Mouse (Mus musculus) MEL (cell line): Measurements from ENCODE around the gene Rdh13. TPM values are rescaled to one million over a fixed set of nuclear protein-coding genes. Genes with fewer than 3 reads are reported as not detected.
A peak's percentile ranks its signal among the peaks of the same experiment; 100 is the strongest.

Experiments used
- DNase-seq: peaks from one replicate; pipeline ENCODE4 v3.0.0; 2011; ENCODE audit warnings: low read depth, low spot score
- H3K27ac ChIP-seq: 2 replicates; pipeline ENCODE4 v1.5.1; 2012; ENCODE audit warnings: low read depth, mild to moderate bottlenecking, control low read depth, low read length, moderate library complexity; ENCODE audit not compliant: control insufficient read depth
- H3K27me3 ChIP-seq, 2 experiments: fragments of 150-350 bp in 1 of 2; sonication (generic) in 1 of 2; 2 replicates each; pipeline ENCODE4 v1.6.1; 2012; ENCODE audit warnings: low read length in 2 of 2, mild to moderate bottlenecking in 2 of 2, improper control_type of control experiment in 1 of 2, moderate library complexity in 1 of 2; ENCODE audit not compliant: insufficient read depth in 2 of 2, control insufficient read depth in 1 of 2
- H3K36me3 ChIP-seq, 2 experiments: 2 replicates each; pipeline ENCODE4 v1.6.1; 2012 to 2014; ENCODE audit warnings: low read length in 2 of 2, improper control_type of control experiment in 1 of 2, inconsistent platforms in 1 of 2, mild to moderate bottlenecking in 1 of 2; ENCODE audit not compliant: insufficient read depth in 2 of 2, control insufficient read depth in 1 of 2
- H3K4me1 ChIP-seq, 2 experiments: fragments of 150-350 bp in 1 of 2; sonication (generic) in 1 of 2; 2 replicates each; pipeline ENCODE4 v1.6.1; 2012; ENCODE audit warnings: low read length in 2 of 2, improper control_type of control experiment in 1 of 2, mild to moderate bottlenecking in 1 of 2; ENCODE audit not compliant: insufficient read depth in 2 of 2, control insufficient read depth in 1 of 2
- H3K4me3 ChIP-seq, 2 experiments: fragments of 150-350 bp in 1 of 2; sonication (generic) in 1 of 2; 2 replicates each; pipeline ENCODE4 v1.5.1; 2012; ENCODE audit warnings: low read depth in 2 of 2, low read length in 2 of 2, mild to moderate bottlenecking in 2 of 2, moderate library complexity in 2 of 2, control low read depth in 1 of 2, improper control_type of control experiment in 1 of 2; ENCODE audit not compliant: control insufficient read depth in 1 of 2, insufficient read depth in 1 of 2
- H3K79me2 ChIP-seq: 2 replicates; pipeline ENCODE4 v1.6.1; 2012; ENCODE audit warnings: mild to moderate bottlenecking, low read length, moderate library complexity; ENCODE audit not compliant: control insufficient read depth, poor library complexity, insufficient read depth
- H3K9ac ChIP-seq: 2 replicates; pipeline ENCODE4 v1.6.1; 2012; ENCODE audit warnings: low read depth, mild to moderate bottlenecking, control low read depth, low read length, moderate library complexity; ENCODE audit not compliant: control insufficient read depth, poor library complexity, severe bottlenecking
- H3K9me3 ChIP-seq: fragments of 150-350 bp; sonication (generic); replicated peaks from 2 replicates; pipeline ENCODE4 v1.6.1; 2012; ENCODE audit warnings: mild to moderate bottlenecking, low read length, improper control_type of control experiment, moderate library complexity; ENCODE audit not compliant: insufficient read depth
- BHLHE40 ChIP-seq: IDR thresholded peaks from 2 replicates; pipeline ENCODE4 v1.6.1; 2012; ENCODE audit warnings: low read depth, mild to moderate bottlenecking, inconsistent platforms, low read length, improper control_type of control experiment, borderline replicate concordance
- CHD1 ChIP-seq: IDR thresholded peaks from 2 replicates; pipeline ENCODE4 v1.6.1; 2012; ENCODE audit warnings: low read depth, mild to moderate bottlenecking, inconsistent platforms, low read length, improper control_type of control experiment
- CHD2 ChIP-seq: IDR thresholded peaks from 2 replicates; pipeline ENCODE4 v1.6.1; 2011; ENCODE audit warnings: low read length, improper control_type of control experiment
- ELF1 ChIP-seq: IDR thresholded peaks from 2 replicates; pipeline ENCODE4 v1.6.1; 2014; ENCODE audit warnings: low read depth, mild to moderate bottlenecking, inconsistent platforms, low read length, improper control_type of control experiment, moderate library complexity
- GABPA ChIP-seq: IDR thresholded peaks from 2 replicates; pipeline ENCODE4 v1.6.1; 2012; ENCODE audit warnings: low read depth, mild to moderate bottlenecking, inconsistent platforms, low read length, improper control_type of control experiment, moderate library complexity
- GATA1 ChIP-seq: IDR thresholded peaks from 2 replicates; pipeline ENCODE4 v1.6.1; 2011; ENCODE audit warnings: low read depth, low read length, improper control_type of control experiment
- HCFC1 ChIP-seq: IDR thresholded peaks from 2 replicates; pipeline ENCODE4 v1.6.1; 2012; ENCODE audit warnings: low read depth, mild to moderate bottlenecking, inconsistent platforms, low read length, improper control_type of control experiment, moderate library complexity
- JUND ChIP-seq: IDR thresholded peaks from 2 replicates; pipeline ENCODE4 v1.6.1; 2011; ENCODE audit warnings: low read depth, mild to moderate bottlenecking, improper control_type of control experiment, low read length
- KAT2A ChIP-seq: conservative IDR thresholded peaks from 2 replicates; pipeline ENCODE4 v1.6.1; 2012; ENCODE audit warnings: low read depth, low read length, improper control_type of control experiment, inconsistent platforms
- MAZ ChIP-seq: IDR thresholded peaks from 2 replicates; pipeline ENCODE4 v1.6.1; 2012; ENCODE audit warnings: low read depth, mild to moderate bottlenecking, inconsistent platforms, low read length, improper control_type of control experiment
- MXI1 ChIP-seq: IDR thresholded peaks from 2 replicates; pipeline ENCODE4 v1.6.1; 2011; ENCODE audit warnings: mild to moderate bottlenecking, low read depth, low read length, improper control_type of control experiment
- MYB ChIP-seq: IDR thresholded peaks from 2 replicates; pipeline ENCODE4 v1.6.1; 2011; ENCODE audit warnings: mild to moderate bottlenecking, low read depth, low read length, improper control_type of control experiment
- MYC ChIP-seq: IDR thresholded peaks from 2 replicates; pipeline ENCODE4 v1.6.1; 2011; ENCODE audit warnings: low read depth, mild to moderate bottlenecking, low read length, improper control_type of control experiment, moderate library complexity
- NELFE ChIP-seq: IDR thresholded peaks from 2 replicates; pipeline ENCODE4 v1.6.1; 2011; ENCODE audit warnings: low read depth, low read length, improper control_type of control experiment
- NRF1 ChIP-seq: IDR thresholded peaks from 2 replicates; pipeline ENCODE4 v1.6.1; 2014; ENCODE audit warnings: low read depth, mild to moderate bottlenecking, inconsistent platforms, low read length, improper control_type of control experiment, moderate library complexity; ENCODE audit not compliant: poor library complexity, insufficient read depth, severe bottlenecking
- POLR2AphosphoS2 ChIP-seq: IDR thresholded peaks from 2 replicates; pipeline ENCODE4 v1.6.1; 2011; ENCODE audit warnings: low read length, improper control_type of control experiment
- POLR2AphosphoS5 ChIP-seq: IDR thresholded peaks from 2 replicates; pipeline ENCODE4 v1.6.1; 2012; ENCODE audit warnings: low read depth, borderline replicate concordance, mild to moderate bottlenecking, inconsistent platforms, low read length, moderate library complexity, mixed read lengths
- RAD21 ChIP-seq: IDR thresholded peaks from 2 replicates; pipeline ENCODE4 v1.6.1; 2011; ENCODE audit warnings: mild to moderate bottlenecking, low read depth, low read length, improper control_type of control experiment
- RCOR1 ChIP-seq: IDR thresholded peaks from 2 replicates; pipeline ENCODE4 v1.6.1; 2012; ENCODE audit warnings: low read depth, mild to moderate bottlenecking, inconsistent platforms, low read length, improper control_type of control experiment
- SIN3A ChIP-seq: IDR thresholded peaks from 2 replicates; pipeline ENCODE4 v1.6.1; 2012; ENCODE audit warnings: low read length, improper control_type of control experiment, inconsistent platforms
- SMC3 ChIP-seq: IDR thresholded peaks from 2 replicates; pipeline ENCODE4 v1.6.1; 2011; ENCODE audit warnings: low read depth, low read length, improper control_type of control experiment
- TAL1 ChIP-seq: IDR thresholded peaks from 2 replicates; pipeline ENCODE4 v1.6.1; 2012; ENCODE audit warnings: mild to moderate bottlenecking, inconsistent platforms, low read length, moderate library complexity, mixed read lengths
- TBP ChIP-seq: IDR thresholded peaks from 2 replicates; pipeline ENCODE4 v1.8.0; 2011; ENCODE audit warnings: low read depth, low read length, improper control_type of control experiment
- TCF12 ChIP-seq: IDR thresholded peaks from 2 replicates; pipeline ENCODE4 v1.6.1; 2014; ENCODE audit warnings: low read depth, mild to moderate bottlenecking, inconsistent platforms, low read length, improper control_type of control experiment, moderate library complexity
- USF1 ChIP-seq: IDR thresholded peaks from 2 replicates; pipeline ENCODE4 v1.6.1; 2014; ENCODE audit warnings: low read depth, mild to moderate bottlenecking, inconsistent platforms, low read length, improper control_type of control experiment, moderate library complexity
- USF2 ChIP-seq, 2 experiments: IDR thresholded peaks; 2 replicates each; pipeline ENCODE4 v1.6.1; 2011 to 2012; ENCODE audit warnings: improper control_type of control experiment in 2 of 2, low read length in 2 of 2, borderline replicate concordance in 1 of 2, inconsistent platforms in 1 of 2, low read depth in 1 of 2, mild to moderate bottlenecking in 1 of 2; ENCODE audit not compliant: insufficient read depth in 1 of 2
- ZC3H11A ChIP-seq: IDR thresholded peaks from 2 replicates; pipeline ENCODE4 v1.6.1; 2012; ENCODE audit warnings: low read depth, mild to moderate bottlenecking, inconsistent platforms, low read length, improper control_type of control experiment
- ZKSCAN1 ChIP-seq: IDR thresholded peaks from 2 replicates; pipeline ENCODE4 v1.6.1; 2012; ENCODE audit warnings: low read depth, mild to moderate bottlenecking, inconsistent platforms, low read length, improper control_type of control experiment, moderate library complexity
- ZMIZ1 ChIP-seq: IDR thresholded peaks from 2 replicates; pipeline ENCODE4 v1.6.1; 2012; ENCODE audit warnings: low read depth, mild to moderate bottlenecking, inconsistent platforms, low read length, improper control_type of control experiment, moderate library complexity
- ZNF384 ChIP-seq: IDR thresholded peaks from 2 replicates; pipeline ENCODE4 v1.6.1; 2012; ENCODE audit warnings: low read depth, mild to moderate bottlenecking, inconsistent platforms, low read length, improper control_type of control experiment
- polyA plus RNA-seq, 2 experiments: library from polyadenylated mRNA; stranded (reverse) in 1 of 2; unstranded in 1 of 2; fragments of >175 nt in 1 of 2; fragments of >200 nt in 1 of 2; gene quantifications; 2 replicates each; pipeline versions ENCODE4 v1.2.1 to v1.2.4; 2012; ENCODE audit warnings: low replicate concordance in 2 of 2, low read depth in 1 of 2; ENCODE audit not compliant: insufficient read length in 2 of 2, insufficient read depth in 1 of 2, missing spikeins in 1 of 2
- total RNA-seq: library from RNA; depleted of rRNA; stranded (reverse); fragments of 300-350 nt; gene quantifications from 2 replicates; pipeline ENCODE4 v1.2.3, GENCODE M21; 2012

Rdh13 gene
- total and polyA plus RNA-seq, 3 experiments: 24.0 to 46.4 TPM; not detected in 1

DNA sequence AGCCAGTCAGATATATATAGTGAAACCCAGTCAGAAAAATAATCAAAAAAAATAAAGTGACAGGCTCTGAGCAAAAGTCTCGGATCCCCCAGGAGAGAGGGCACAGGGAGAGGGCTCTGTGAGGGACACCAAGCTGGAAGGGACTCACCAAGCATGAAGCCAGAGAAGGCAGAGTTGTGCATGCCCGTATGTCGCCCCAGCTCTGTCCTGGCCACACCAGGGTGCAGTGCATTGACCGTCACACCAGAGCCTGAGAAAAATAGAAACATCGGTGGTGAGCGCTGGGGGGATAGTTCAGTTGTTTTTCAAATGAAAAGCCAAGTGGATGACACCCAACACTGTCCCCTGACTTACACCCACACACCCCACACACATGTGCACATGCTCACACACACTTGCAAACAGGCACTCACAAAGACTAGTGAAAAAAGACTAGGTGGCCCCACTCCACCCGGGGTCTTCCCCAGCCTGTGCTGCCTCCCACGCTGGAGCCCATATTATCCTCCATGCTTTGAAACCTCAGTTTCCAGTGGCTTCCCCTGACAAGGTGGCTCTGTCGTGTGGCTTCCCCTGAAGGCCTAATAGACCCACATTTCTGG, 15.1 kb downstream of the Rdh13 start:
- H3K27ac ChIP-seq: no peak overlapping the region
- H3K9me3 ChIP-seq: no peaks in the 10 kb centered on the region
- no peaks in the 10 kb centered on the region for H3K27me3 ChIP-seq
- peaks cover 0 to 21% of the 10 kb centered on the region in 2 experiments; a peak in 2 of 4 replicates for H3K4me1 ChIP-seq
- H3K4me3 ChIP-seq: no peak overlapping the region
- no peak for TF ChIP-seq HCFC1
- TF ChIP-seq SMC3: no peak
- TF ChIP-seq GATA1: no peak
- no peak for TF ChIP-seq CHD2
- no peak for TF ChIP-seq USF2 (IDR thresholded peaks at IDR 0.05; ENCODE audit: borderline replicate concordance in 1 of 2, insufficient read depth in 1 of 2, low read depth in 1 of 2, low read length in 2 of 2)
- TF ChIP-seq NRF1: no peak
- no peak for TF ChIP-seq POLR2AphosphoS2
- TF ChIP-seq MAZ: no peak
- TF ChIP-seq TAL1: no peak
- TF ChIP-seq MYC: no peak
- no peak for TF ChIP-seq MYB
- TF ChIP-seq USF1: no peak
- TF ChIP-seq JUND: no peak
- no peak for TF ChIP-seq MXI1
- DNase-seq: no peak
- H3K9ac ChIP-seq: no peak overlapping the region
- H3K79me2 ChIP-seq: no peaks in the 10 kb centered on the region
- H3K36me3 ChIP-seq: peaks cover 6 to 14% of the 10 kb centered on the region in 2 experiments

GRCm38 (mm10) chr7:4427161-4427912, 18.1 kb downstream of the Rdh13 start:
- peak; percentile 93 for DNase-seq
- Histone ChIP-seq H3K9me3 (no peaks in the 10 kb centered on the region), H3K36me3 (peaks cover 0 to 29% of the 10 kb centered on the region in 2 experiments; a peak in 3 of 4 replicates), H3K79me2 (no peaks in the 10 kb centered on the region), H3K4me3 (no peak overlapping the region), H3K27me3 (no peaks in the 10 kb centered on the region), H3K4me1 (peaks cover 4 to 38% of the 10 kb centered on the region in 2 experiments; a peak in 3 of 4 replicates), H3K9ac (no peak overlapping the region), H3K27ac (peak overlapping the region; percentile 36; the same call in 1 of the 2 replicates)
- TF ChIP-seq ELF1 (0 out of 2 replicates have a peak, but pooled peaks have one; percentile 26), ZNF384 (no peak), GABPA (no peak), ZC3H11A (peak; percentile 49), CHD1 (no peak), BHLHE40 (no peak), TCF12 (peak; percentile 86), ZKSCAN1 (no peak), MYB (no peak), RCOR1 (peak; percentile 59), TBP (peak; percentile 60; the same call in 1 of the 2 replicates), MYC (no peak), MAZ (no peak), KAT2A (no peak), RAD21 (peak; percentile 84), ZMIZ1 (no peak), NELFE (no peak), POLR2AphosphoS5 (no peak), SIN3A (peak; percentile 70; the same call in 1 of the 2 replicates)
